Mouse (Mus musculus) limb, embryonic 14.5 days (tissue): Measurements from ENCODE around the gene Tpk1. TPM values are rescaled to one million over a fixed set of nuclear protein-coding genes. Genes with fewer than 3 reads are reported as not detected.

Experiments used
- ATAC-seq: fragments of 200-750 bp; cut with Nextera tagmentation; 2 replicates; pipeline ENCODE4 v1.8.0; 2017; ENCODE audit warnings: low read depth, moderate number of reproducible peaks, moderate TSS enrichment; ENCODE audit not compliant: low FRiP score
- DNase-seq: peaks from one replicate; pipeline ENCODE4 v3.0.0-alpha.2; 2015; ENCODE audit warnings: low spot score
- H3K27ac ChIP-seq: fragments of 300-500 bp; sonication (generic); replicated peaks from 2 replicates; pipeline ENCODE4 v1.5.1; 2014; ENCODE audit warnings: low read depth, mild to moderate bottlenecking, low read length, moderate library complexity, mixed read lengths
- H3K27me3 ChIP-seq: fragments of 300-500 bp; sonication (generic); 2 replicates; pipeline ENCODE4 v1.6.1; 2014; ENCODE audit warnings: low read length, mixed read lengths; ENCODE audit not compliant: control insufficient read depth, insufficient read depth
- H3K36me3 ChIP-seq: fragments of 300-500 bp; sonication (generic); 2 replicates; pipeline ENCODE4 v1.6.1; 2014; ENCODE audit warnings: mild to moderate bottlenecking, low read length, moderate library complexity, mixed read lengths; ENCODE audit not compliant: control insufficient read depth, insufficient read depth
- H3K4me1 ChIP-seq: fragments of 300-500 bp; sonication (generic); 2 replicates; pipeline ENCODE4 v1.6.1; 2014; ENCODE audit warnings: antibody characterized with exemption, low read length, mixed read lengths; ENCODE audit not compliant: control insufficient read depth, insufficient read depth
- H3K4me2 ChIP-seq: fragments of 300-500 bp; sonication (generic); replicated peaks from 2 replicates; pipeline ENCODE4 v1.6.1; 2014; ENCODE audit warnings: low read depth, mild to moderate bottlenecking, low read length, moderate library complexity; ENCODE audit not compliant: severe bottlenecking
- H3K4me3 ChIP-seq: fragments of 300-500 bp; sonication (generic); replicated peaks from 2 replicates; pipeline ENCODE4 v1.5.1; 2014; ENCODE audit warnings: low read length
- H3K9ac ChIP-seq: fragments of 300-500 bp; sonication (generic); 2 replicates; pipeline ENCODE4 v1.6.1; 2014; ENCODE audit warnings: mild to moderate bottlenecking, low read depth, low read length, moderate library complexity; ENCODE audit not compliant: severe bottlenecking
- H3K9me3 ChIP-seq: fragments of 300-500 bp; sonication (generic); 2 replicates; pipeline ENCODE4 v1.6.1; 2016; ENCODE audit warnings: low read length; ENCODE audit not compliant: control insufficient read depth
- POLR2A ChIP-seq: fragments of 200-500 bp; IDR thresholded peaks from 2 replicates; pipeline ENCODE4 v1.8.0; 2012; ENCODE audit warnings: inconsistent platforms, mild to moderate bottlenecking, moderate library complexity, borderline replicate concordance; ENCODE audit not compliant: insufficient read depth, insufficient read length; ENCODE audit errors: extremely low read depth
- WGBS: fragments of 180-500 bp; shearing (Covaris S2); extraction: QIAGEN DNeasy Blood & Tissue Kit; methylation state at CpG from one replicate; pipeline ENCODE4 v1.1.7; 2014; 5-methylcytosine and 5-hydroxymethylcytosine counted together
- polyA plus RNA-seq, 2 experiments: library from polyadenylated mRNA; depleted of rRNA in 1 of 2; stranded (reverse) in 1 of 2; unstranded in 1 of 2; fragments of >200 nt; fragmentation: Nextera tagmentation in 1 of 2; extraction: Ambion mirVana in 1 of 2; gene quantifications; 2 replicates each; pipeline versions ENCODE4 v1.2.1 to v1.2.3; 2012 to 2014

Gene Tpk1
- polyA plus RNA-seq, 2 experiments, result 6.8 to 9.1 TPM

DNA sequence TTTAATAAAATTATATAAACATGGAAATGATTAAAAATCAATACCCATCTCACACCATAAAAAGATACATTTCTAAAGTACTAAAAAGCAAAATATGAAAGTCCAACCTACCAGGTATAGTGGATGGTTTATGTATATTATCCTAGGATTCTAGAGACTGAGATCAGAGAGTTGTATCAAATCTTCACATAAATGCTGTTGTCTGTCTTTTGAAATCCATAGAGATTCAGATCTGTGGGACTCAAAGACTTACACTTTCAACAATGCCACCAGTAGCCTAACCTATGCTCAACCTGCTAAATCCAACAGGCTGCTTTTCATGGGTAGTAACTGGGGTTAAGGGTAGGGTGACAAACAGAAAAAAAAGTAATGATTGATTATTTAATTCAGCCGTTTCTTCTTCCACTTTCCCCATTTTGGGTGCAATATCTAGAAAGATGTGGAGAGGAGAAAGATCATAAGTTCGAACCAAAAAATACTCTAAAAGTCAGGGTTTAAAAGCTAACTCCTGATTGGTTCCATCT, 12.7 kb upstream of the Tpk1 start:
- H3K4me3 ChIP-seq, result no peak overlapping the region
- H3K27me3 ChIP-seq, result no peaks in the 10 kb centered on the region
- ATAC-seq (no peak), DNase-seq (no peak)
- 78% methylated on average over 2 of the region's 2 CpGs for WGBS
- H3K9ac ChIP-seq, result no peak overlapping the region
- H3K4me1 ChIP-seq, result no peaks in the 10 kb centered on the region
- no peak overlapping the region for H3K27ac ChIP-seq
- no peaks in the 10 kb centered on the region for H3K36me3 ChIP-seq
- no peak overlapping the region for H3K4me2 ChIP-seq
- no peaks in the 10 kb centered on the region for H3K9me3 ChIP-seq
- no peak for TF ChIP-seq POLR2A

DNA sequence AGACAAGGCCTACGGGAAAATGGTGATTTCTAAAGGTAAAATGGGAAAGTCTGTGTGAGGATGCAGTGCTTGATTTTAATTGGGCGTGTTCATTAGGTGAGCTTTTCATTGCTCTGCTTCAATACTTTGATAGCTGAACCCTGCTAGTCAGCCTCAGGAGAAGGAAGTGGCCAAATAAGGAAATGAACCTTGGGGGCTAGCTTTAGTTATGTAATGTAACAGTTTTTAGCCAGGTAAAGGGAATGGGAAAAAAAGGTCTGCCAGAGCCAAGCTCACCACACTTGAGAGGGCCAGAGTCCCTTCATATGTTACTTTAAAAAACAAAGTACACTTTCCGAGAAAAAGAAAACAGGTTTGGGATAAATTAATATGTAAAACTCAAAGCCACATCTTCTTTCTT, 11.5 kb upstream of the Tpk1 start:
- 78% methylated on average over 3 of the region's 3 CpGs for WGBS
- no peaks in the 10 kb centered on the region for H3K9me3 ChIP-seq
- no peaks in the 10 kb centered on the region for H3K4me1 ChIP-seq
- no peak overlapping the region for H3K4me3 ChIP-seq
- no peaks in the 10 kb centered on the region for H3K36me3 ChIP-seq
- no peak overlapping the region for H3K9ac ChIP-seq
- no peak overlapping the region for H3K27ac ChIP-seq
- H3K27me3 ChIP-seq, result no peaks in the 10 kb centered on the region
- TF ChIP-seq POLR2A, result no peak
- DNase-seq (no peak), ATAC-seq (no peak)
- H3K4me2 ChIP-seq, result no peak overlapping the region

DNA sequence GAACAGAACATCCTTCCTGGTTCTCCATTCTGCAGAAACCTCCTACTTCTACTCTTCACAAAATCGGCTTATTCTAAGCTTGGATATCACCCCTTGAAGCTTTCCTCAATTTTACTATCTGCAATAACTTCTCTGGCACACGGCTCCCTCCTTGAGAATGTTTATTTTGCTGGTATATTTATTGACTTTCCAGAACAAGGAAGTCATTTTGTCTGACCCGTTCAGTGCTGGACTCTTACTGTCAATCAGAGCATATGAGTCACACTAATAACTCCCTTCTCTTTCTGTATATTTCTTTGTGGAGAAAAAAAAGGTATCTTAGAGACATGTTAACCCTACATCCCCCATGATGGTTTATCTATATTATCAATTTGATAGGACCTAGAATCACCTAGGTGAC, 10.1 kb upstream of the Tpk1 start:
- Histone ChIP-seq H3K9ac (no peak overlapping the region), H3K4me2 (no peak overlapping the region), H3K27me3 (no peaks in the 10 kb centered on the region), H3K4me1 (no peaks in the 10 kb centered on the region), H3K27ac (no peak overlapping the region), H3K9me3 (no peaks in the 10 kb centered on the region), H3K36me3 (no peaks in the 10 kb centered on the region), H3K4me3 (no peak overlapping the region)
- no peak for DNase-seq
- ATAC-seq, result no peak
- 52% methylated on average over 3 of the region's 3 CpGs for WGBS
- no peak for TF ChIP-seq POLR2A

DNA sequence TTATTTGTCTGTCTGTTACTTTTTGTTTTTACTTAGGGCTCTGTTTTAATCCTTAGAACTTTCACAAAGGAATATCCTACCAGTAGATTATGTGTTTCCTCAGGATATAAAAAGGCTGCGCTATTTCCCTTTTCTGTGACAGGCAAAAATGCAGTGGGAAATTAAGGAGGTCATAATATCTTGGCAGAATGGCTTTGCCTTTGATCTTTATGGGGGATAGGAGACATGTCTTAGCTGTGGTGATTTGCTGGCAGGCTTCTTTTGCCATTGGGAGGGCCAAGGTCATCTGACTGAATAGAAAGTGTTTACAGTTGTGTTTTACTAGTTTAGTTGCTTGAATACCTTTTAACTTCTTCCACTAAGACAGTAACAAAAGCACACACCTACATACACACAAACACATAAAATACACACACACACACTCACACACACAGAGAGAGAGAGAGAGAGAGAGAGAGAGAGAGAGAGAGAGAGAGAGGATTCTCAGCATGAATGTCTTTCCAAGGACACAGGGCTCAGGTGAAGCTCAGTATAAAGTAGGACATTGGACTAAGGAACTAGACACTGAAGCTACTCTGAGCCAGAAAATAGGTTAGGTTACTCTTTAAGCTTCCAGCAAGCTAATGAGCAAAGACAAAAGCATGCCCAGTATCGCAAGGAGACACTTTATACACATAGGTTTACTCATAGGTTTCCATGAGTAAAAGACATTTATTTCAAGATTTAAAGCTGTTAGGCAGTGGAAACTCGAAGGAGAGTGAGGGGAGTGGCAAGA, 9.1 kb upstream of the Tpk1 start:
- no peak overlapping the region for H3K4me2 ChIP-seq
- ATAC-seq, result no peak
- H3K4me1 ChIP-seq, result no peaks in the 10 kb centered on the region
- DNase-seq, result no peak
- H3K9ac ChIP-seq, result no peak overlapping the region
- H3K27me3 ChIP-seq, result no peaks in the 10 kb centered on the region
- H3K4me3 ChIP-seq, result no peak overlapping the region
- 49% methylated on average over 3 of the region's 3 CpGs for WGBS
- no peaks in the 10 kb centered on the region for H3K9me3 ChIP-seq
- H3K27ac ChIP-seq, result no peak overlapping the region
- no peaks in the 10 kb centered on the region for H3K36me3 ChIP-seq
- no peak for TF ChIP-seq POLR2A

DNA sequence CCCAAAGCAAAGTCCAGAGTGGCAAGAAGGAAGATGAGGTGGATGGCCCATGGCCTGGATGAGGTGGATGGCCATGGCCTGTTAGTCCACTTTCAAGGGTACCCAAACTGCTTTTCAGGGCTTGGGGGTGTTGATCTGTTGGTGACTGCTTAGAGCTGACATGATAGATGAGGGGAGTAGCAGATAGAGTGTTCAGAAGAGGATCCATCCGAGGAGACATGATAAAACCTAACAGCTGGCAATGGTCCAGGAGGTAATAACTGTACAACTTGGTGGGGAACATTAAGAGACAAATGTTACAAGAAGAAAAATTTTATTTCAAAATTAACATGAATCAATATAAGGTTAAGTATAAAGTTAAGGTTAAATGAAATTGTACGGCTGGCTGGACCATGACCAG, 4.9 kb upstream of the Tpk1 start:
- ATAC-seq, result no peak

More for the DNA sequence above, 4.9 kb upstream of the Tpk1 start:
- Histone ChIP-seq H3K9ac (no peak overlapping the region), H3K36me3 (no peaks in the 10 kb centered on the region), H3K27ac (no peak overlapping the region), H3K4me1 (no peaks in the 10 kb centered on the region), H3K4me3 (no peak overlapping the region), H3K27me3 (no peaks in the 10 kb centered on the region), H3K4me2 (no peak overlapping the region), H3K9me3 (no peaks in the 10 kb centered on the region)
- WGBS, result 81% methylated on average over 2 of the region's 2 CpGs
- DNase-seq, result no peak
- no peak for TF ChIP-seq POLR2A
